Mouse (Mus musculus) embryonic fibroblast, embryonic 13.5 days (primary cell): ENCODE results near the gene Camta1.

Experiments
- CTCF ChIP-seq: IDR thresholded peaks from 2 replicates; pipeline ENCODE4 v1.5.1; 2011; ENCODE audit warnings: mild to moderate bottlenecking, control low read depth, low read length, moderate library complexity, borderline replicate concordance; ENCODE audit not compliant: insufficient read depth
- POLR2A ChIP-seq: IDR thresholded peaks from 2 replicates; pipeline ENCODE4 v1.6.1; 2011; ENCODE audit warnings: low read depth, mild to moderate bottlenecking, control low read depth, low read length, moderate library complexity

- no peak for TF ChIP-seq POLR2A
- no peak for TF ChIP-seq CTCF
Measured at GRCm38 (mm10) chr4:151036521-151036920, 825.2 kb downstream of the Camta1 start.
